Mouse (Mus musculus) gastrocnemius, postnatal 25 days (tissue): ENCODE data around the gene Gm20538. TPM values are rescaled to one million over a fixed set of nuclear protein-coding genes. Genes with fewer than 3 reads are reported as not detected.

Experiments used
- total RNA-seq, 2 experiments: library from RNA; stranded (reverse); gene quantifications; 1 replicate in 1 of 2; 2 replicates in 1 of 2; pipeline ENCODE4 v1.2.3; 2021

Gm20538 gene
- total RNA-seq, 2 experiments from 2014 or later: not detected

Other genes starting within 250 kb of the Gm20538 start
- gene Scd4, start 219.7 kb downstream of the Gm20538 start, total RNA-seq: under 1 TPM; 0.15 to 0.16 TPM
- 100 to 1,000 TPM in 1 of 2 experiments, 10 to 100 TPM in 1; 16.2 to 171 TPM for gene Scd1, start 145.0 kb downstream of the Gm20538 start, total RNA-seq
- not detected for gene Wnt8b, start 59.4 kb downstream of the Gm20538 start, total RNA-seq
- 10 to 100 TPM; 15.5 to 17.5 TPM for gene Sec31b, start 7.0 kb downstream of the Gm20538 start, total RNA-seq
- gene Ndufb8, start 2.6 kb upstream of the Gm20538 start, total RNA-seq: 1,000 to 10,000 TPM; 1,010 to 1,034 TPM
- 10 to 100 TPM; 86.7 to 94.7 TPM for gene Hif1an, start 10.0 kb upstream of the Gm20538 start, total RNA-seq
- not detected for gene Pax2, start 203.2 kb upstream of the Gm20538 start, total RNA-seq